Mouse (Mus musculus) liver, adult 2 months (tissue): ENCODE data around the gene Gpkow. TPM values are rescaled to one million over a fixed set of nuclear protein-coding genes. Genes with fewer than 3 reads are reported as not detected.
"Not testable (repeated sequence)": the region's sequence is repeated elsewhere in the genome, so short reads cannot be mapped to it uniquely, and the experiment has no call there.

Experiments used
- DNase-seq: peaks from one replicate; pipeline ENCODE4 v3.0.0-alpha.2; 2011; ENCODE audit warnings: low read depth, low spot score; ENCODE audit errors: extremely low read depth
- H3K27ac ChIP-seq: fragments of 200-500 bp; replicated peaks from 2 replicates; pipeline ENCODE4 v1.5.1; 2012; ENCODE audit warnings: low read depth, mild to moderate bottlenecking, control low read depth, inconsistent platforms, low read length; ENCODE audit not compliant: insufficient read depth
- H3K27me3 ChIP-seq: fragments of 200-500 bp; 2 replicates; pipeline ENCODE4 v1.6.1; 2012; ENCODE audit warnings: mild to moderate bottlenecking, moderate library complexity, low read length, inconsistent platforms; ENCODE audit not compliant: control insufficient read depth, insufficient read depth
- H3K36me3 ChIP-seq: fragments of 200-500 bp; 2 replicates; pipeline ENCODE4 v1.6.1; 2012; ENCODE audit warnings: low read length, inconsistent platforms; ENCODE audit not compliant: control insufficient read depth, insufficient read depth
- H3K4me1 ChIP-seq: fragments of 200-500 bp; 2 replicates; pipeline ENCODE4 v1.6.1; 2011; ENCODE audit warnings: low read length; ENCODE audit not compliant: control insufficient read depth, insufficient read depth
- H3K4me3 ChIP-seq: fragments of 200-500 bp; 2 replicates; pipeline ENCODE4 v1.5.1; 2011; ENCODE audit warnings: low read depth, mild to moderate bottlenecking, control low read depth, low read length, moderate library complexity; ENCODE audit not compliant: insufficient read depth
- H3K79me2 ChIP-seq: fragments of 200-500 bp; 2 replicates; pipeline ENCODE4 v1.6.1; 2012; ENCODE audit warnings: inconsistent platforms, mild to moderate bottlenecking, low read length, moderate library complexity; ENCODE audit not compliant: control insufficient read depth, insufficient read depth
- H3K9ac ChIP-seq: fragments of 200-500 bp; 2 replicates; pipeline ENCODE4 v1.6.1; 2012; ENCODE audit warnings: low read depth, mild to moderate bottlenecking, control low read depth, inconsistent platforms, low read length
- CTCF ChIP-seq: fragments of 200-500 bp; IDR thresholded peaks from 2 replicates; pipeline ENCODE4 v1.5.1; 2011; ENCODE audit warnings: low read depth, low read length, control low read depth
- POLR2A ChIP-seq: fragments of 200-500 bp; IDR thresholded peaks from 2 replicates; pipeline ENCODE4 v1.6.1; 2011; ENCODE audit warnings: low read length, control low read depth; ENCODE audit not compliant: insufficient read depth; ENCODE audit errors: extremely low read depth
- WGBS: fragments of 180-500 bp; shearing (Covaris S2); methylation state at CpG from one replicate; pipeline ENCODE4 v1.1.7; 2018; 5-methylcytosine and 5-hydroxymethylcytosine counted together
- polyA plus RNA-seq: library from polyadenylated mRNA; depleted of rRNA; stranded (reverse); fragments of >200 nt; gene quantifications from 2 replicates; pipeline ENCODE4 v1.2.3, GENCODE M21; 2012
- total RNA-seq: library from RNA; depleted of rRNA; stranded (reverse); fragments of >200 nt; gene quantifications from 2 replicates; pipeline ENCODE4 v1.2.3, GENCODE M21; 2014

Gpkow gene
- total and polyA plus RNA-seq, 2 experiments, result 4.3 to 5.0 TPM

DNA sequence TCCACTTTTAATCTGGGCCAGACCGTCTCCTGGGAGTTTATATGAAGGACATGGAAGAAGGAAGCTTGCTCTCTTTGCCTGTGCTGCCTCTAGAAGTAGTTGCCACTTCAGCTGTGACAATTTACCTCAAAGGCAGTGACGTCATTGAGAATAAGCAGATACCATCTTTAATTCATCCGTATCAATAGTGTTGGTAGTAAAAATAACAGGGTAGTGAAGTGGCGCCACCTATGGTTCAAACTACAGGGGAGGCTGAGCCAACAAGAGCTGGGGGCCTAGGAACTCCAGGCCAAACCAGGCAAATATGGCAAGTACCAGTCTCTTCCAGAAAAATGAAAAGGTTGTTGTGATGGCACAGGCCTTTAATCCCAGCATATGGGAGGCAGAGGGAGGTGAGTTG is 4.1 kb upstream of the Gpkow start:
- WGBS, result 31% methylated on average over 4 of the region's 4 CpGs
- no peaks in the 10 kb centered on the region; the same call in 1 of the 2 replicates for H3K4me1 ChIP-seq
- H3K27ac ChIP-seq, result no peak overlapping the region
- no peak overlapping the region for H3K9ac ChIP-seq
- no peaks in the 10 kb centered on the region for H3K27me3 ChIP-seq
- H3K36me3 ChIP-seq, result no peaks in the 10 kb centered on the region
- TF ChIP-seq POLR2A (no peak), CTCF (peak; percentile 56)
- DNase-seq, result peak; percentile 39
- H3K4me3 ChIP-seq, result no peak overlapping the region
- no peaks in the 10 kb centered on the region; the same call in 1 of the 2 replicates for H3K79me2 ChIP-seq

DNA sequence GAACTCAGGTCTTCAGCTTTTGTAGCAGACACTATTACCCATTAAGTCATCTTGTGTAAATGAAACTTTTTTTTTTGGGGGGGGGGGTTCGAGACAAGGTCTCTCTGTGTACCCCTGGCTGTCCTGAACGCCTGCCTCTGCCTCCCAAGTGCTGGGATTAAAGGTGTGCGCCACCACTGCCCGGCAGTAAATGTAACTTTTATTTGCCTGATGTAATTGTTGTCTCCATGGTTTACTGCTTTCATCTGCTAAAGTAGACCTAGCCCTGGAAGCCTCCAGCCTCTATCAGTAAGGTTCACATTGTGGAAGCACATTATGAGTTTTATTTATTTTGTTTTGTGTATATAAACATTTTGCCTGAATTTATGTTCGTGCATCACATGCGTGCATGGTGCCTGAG is 411 bp upstream of the Gpkow start:
- no peak overlapping the region for H3K9ac ChIP-seq
- no peak for TF ChIP-seq POLR2A
- no peak for TF ChIP-seq CTCF
- no peak for DNase-seq
- H3K4me3 ChIP-seq, result 0 out of 2 replicates have a peak overlapping the region, but pooled peaks have one; percentile 37
- 37% methylated on average over 6 of the region's 6 CpGs for WGBS
- H3K27ac ChIP-seq, result no peak overlapping the region
- peaks cover 2% of the 10 kb centered on the region; the same call in 1 of the 2 replicates for H3K79me2 ChIP-seq
- peaks cover 9% of the 10 kb centered on the region; the same call in 1 of the 2 replicates for H3K36me3 ChIP-seq
- no peaks in the 10 kb centered on the region; the same call in 1 of the 2 replicates for H3K4me1 ChIP-seq
- no peaks in the 10 kb centered on the region for H3K27me3 ChIP-seq

DNA sequence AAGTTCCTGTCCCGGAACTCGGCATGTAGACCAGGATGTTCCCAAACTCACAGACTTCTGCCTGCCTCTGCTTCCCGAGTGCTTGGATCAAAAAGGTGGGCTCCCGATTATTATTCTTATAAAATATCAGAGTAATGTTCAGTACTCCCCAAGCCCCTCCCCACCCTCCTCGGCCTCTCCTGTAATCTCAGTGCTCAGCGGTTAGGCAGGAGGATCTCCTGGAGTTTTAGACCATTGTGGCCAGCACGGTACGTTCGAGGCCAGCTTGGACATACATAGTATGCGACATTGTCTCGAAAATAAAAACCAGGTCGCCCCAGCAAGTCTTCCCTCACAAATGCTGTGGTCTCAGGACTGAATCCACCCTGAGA is 16.8 kb downstream of the Gpkow start:
- WGBS, result 6% methylated on average over 6 of the region's 12 CpGs
- not testable (repeated sequence) for DNase-seq, H3K79me2 ChIP-seq, H3K36me3 ChIP-seq, H3K4me1 ChIP-seq, H3K27me3 ChIP-seq
- Histone ChIP-seq H3K27ac (peak overlapping the region; percentile 65; the same call in 1 of the 2 replicates), H3K9ac (peak overlapping the region; percentile 57; the same call in 1 of the 2 replicates), H3K4me3 (peak overlapping the region; percentile 53)

DNA sequence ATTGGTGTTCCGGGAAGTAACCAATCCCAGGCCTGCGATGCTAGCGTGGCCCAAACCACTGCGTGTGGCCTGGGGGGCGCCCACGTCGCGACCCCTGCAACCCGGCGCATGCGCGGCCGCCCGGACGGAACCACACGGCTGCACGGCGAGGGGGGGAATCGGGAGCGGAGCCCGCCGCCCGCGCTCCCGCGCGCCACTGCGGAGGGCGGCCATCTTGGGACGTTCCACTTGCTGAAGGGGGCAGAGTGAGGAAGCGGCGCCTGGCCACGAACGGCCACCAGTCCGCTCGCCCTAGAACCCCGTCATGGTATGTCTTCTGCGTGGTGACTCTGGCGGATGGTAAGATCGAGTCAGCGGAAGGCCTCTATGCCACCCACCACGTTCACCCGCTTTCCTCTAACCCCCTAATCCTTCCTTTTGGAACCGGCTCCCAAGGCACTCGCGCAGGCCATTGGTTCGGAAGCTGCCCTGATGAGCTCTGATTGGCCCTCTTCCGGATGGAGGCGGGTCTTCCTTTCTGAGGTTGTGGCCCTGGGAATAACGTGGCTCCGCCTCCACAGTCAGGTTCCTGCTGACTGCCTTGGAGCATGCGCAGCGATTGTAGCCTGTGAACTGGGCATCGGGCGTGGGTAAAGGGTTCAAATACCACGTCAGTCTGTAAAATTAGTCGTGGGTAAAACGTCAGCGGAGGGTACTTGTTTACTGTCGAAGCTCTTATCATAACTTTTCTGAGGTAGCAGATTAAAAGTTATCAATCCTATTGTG is 17.4 kb downstream of the Gpkow start, which contains the start of gene Wdr45:
TSS of gene Wdr45 (plus strand) at position 199 of the 765 bp plus-strand sequence.
- peak; percentile 89 for DNase-seq
- H3K36me3 ChIP-seq, H3K79me2 ChIP-seq, H3K27me3 ChIP-seq, H3K4me1 ChIP-seq: not testable (repeated sequence)
- peak within 1 kb of the TSS; percentile 83 for H3K9ac ChIP-seq
- peak within 1 kb of the TSS; percentile 53 for H3K4me3 ChIP-seq
- H3K27ac ChIP-seq, result peak within 1 kb of the TSS; percentile 82
- WGBS, result under 1% methylated on average over 24 of the region's 60 CpGs

DNA sequence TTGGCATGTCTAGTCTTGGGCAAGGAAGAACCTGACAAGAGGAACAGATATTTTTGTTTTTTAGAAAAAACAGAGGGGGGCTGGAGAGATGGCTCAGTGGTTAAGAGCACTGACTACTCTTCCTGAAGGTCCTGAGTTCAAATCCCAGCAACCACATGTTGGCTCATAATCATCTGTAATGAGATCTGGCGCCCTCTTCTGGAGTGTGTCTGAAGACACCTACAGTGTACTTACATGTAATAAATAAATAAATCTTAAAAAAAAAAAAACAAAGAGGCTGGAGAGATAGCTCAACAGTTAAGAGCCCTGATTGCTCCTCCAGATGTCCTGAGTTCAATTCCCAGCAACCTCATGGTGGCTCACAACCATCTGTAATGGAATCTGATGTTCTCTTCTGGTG is 19.1 kb downstream of the Gpkow start:
- H3K27me3 ChIP-seq, H3K79me2 ChIP-seq, DNase-seq, H3K27ac ChIP-seq, H3K4me1 ChIP-seq, H3K4me3 ChIP-seq, H3K9ac ChIP-seq, H3K36me3 ChIP-seq: not testable (repeated sequence)
- 80% methylated on average over 1 of the region's 1 CpGs for WGBS

DNA sequence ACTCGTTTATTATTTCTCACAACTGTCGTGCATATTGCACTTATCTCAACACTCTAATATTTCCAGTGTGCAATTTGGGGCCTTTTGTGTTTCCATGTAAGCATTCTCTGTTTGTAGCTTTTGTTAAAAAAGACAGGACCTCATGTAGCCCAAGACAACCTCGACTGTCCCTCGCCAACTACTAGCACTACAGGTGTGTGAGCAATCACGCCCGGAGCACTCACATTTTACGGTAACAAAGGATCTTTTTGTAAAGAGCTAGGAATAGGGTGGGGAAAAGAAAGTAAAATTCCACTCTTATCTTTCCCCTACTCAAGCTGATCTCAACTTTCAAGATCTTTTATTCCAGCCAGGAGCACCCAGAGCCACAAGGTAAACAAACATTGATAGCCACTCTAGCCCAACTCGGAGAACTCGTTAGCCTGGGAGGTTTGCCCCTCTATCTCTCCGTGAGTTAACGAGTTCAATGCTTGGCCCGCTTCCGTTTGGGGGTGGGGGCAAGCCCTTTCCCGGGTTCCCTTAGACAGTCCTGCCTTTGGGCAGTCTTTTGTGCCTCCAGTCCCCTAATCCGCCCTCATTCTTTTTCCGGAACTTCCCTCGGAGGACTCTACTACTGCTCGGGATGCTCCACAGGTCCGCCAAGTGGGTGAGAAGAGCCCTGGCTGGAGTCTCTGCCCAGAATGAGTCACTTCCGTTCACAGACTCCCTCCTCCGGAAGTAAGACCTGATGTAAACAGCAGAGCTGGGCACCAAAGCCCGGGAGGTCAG is 24.8 kb downstream of the Gpkow start, which contains the start of gene Gm45208:
TSS of gene Gm45208 (plus strand) at position 732 of the 768 bp plus-strand sequence.
- Histone ChIP-seq H3K79me2 (peaks cover 3% of the 10 kb centered on the region; the same call in 1 of the 2 replicates), H3K27me3 (no peaks in the 10 kb centered on the region), H3K27ac (peak within 1 kb of the TSS; percentile 98), H3K4me1 (no peaks in the 10 kb centered on the region), H3K36me3 (peaks cover 2% of the 10 kb centered on the region; the same call in 1 of the 2 replicates), H3K4me3 (peak within 1 kb of the TSS; percentile 86), H3K9ac (peak within 1 kb of the TSS; percentile 83)
- WGBS, result 4% methylated on average over 22 of the region's 22 CpGs
- TF ChIP-seq POLR2A (no peak), CTCF (no peak)
- peak; percentile 83 for DNase-seq
